Mouse (Mus musculus): ENCODE measurements at regions not wholly inside any gene's neighbourhood (a gene's known extent, or its start where the extent isn't known, plus 50 kb on each side); places are given as distances from the start of the nearest gene placed in this dataset.

DNA sequence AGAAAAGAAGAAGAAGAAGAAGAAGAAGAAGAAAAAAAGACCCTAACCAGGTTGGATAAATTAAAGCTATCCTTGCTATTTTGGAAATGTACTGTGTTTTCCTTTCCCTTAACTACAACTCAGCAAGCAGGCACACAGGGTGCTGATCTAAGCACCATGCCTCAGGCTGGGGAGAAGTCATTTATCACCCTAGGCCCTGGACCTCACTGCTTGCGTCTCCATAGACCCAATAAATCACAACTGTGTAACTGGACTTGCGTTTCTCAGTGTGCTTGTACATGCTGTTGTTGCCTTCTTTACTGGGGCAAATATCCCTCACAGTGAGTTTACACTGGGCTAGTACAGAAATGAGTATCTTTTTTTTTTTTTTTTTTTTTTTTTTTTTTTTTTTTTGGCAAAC lies 113.4 kb upstream of the Hmga2 start:
- no peak for TF ChIP-seq TAL1 (IDR thresholded peaks at IDR 0.05; ENCODE audit: low read length)
- no peak for TF ChIP-seq GATA1 (IDR thresholded peaks at IDR 0.05; ENCODE audit: low read length)
